Mouse (Mus musculus) layer of hippocampus, adult 2 months (tissue): ENCODE measurements around the gene AI182371. TPM values are rescaled to one million over a fixed set of nuclear protein-coding genes. Genes with fewer than 3 reads are reported as not detected.

Source experiments
- DNase-seq, 2 experiments: peaks; one replicate each; pipeline ENCODE4 v3.0.0; 2022; ENCODE audit warnings: low spot score in 2 of 2
- H3K27ac ChIP-seq: fragments of 200-600 bp; 2 replicates; pipeline ENCODE4 v1.8.1; 2022
- H3K4me3 ChIP-seq: fragments of 200-600 bp; 2 replicates; pipeline ENCODE4 v1.8.1; 2022; ENCODE audit warnings: mild to moderate bottlenecking
- CTCF ChIP-seq: fragments of 200-600 bp; conservative IDR thresholded peaks from 2 replicates; pipeline ENCODE4 v1.8.1; 2022; ENCODE audit warnings: antibody characterized with exemption, mild to moderate bottlenecking, moderate library complexity
- total RNA-seq, 2 experiments: library from RNA; stranded (reverse); gene quantifications; 2 replicates each; pipeline ENCODE4 v1.2.3; 2021

Gene AI182371
- total RNA-seq, 2 experiments from 2014 or later = 0.44 to 0.61 TPM

DNA sequence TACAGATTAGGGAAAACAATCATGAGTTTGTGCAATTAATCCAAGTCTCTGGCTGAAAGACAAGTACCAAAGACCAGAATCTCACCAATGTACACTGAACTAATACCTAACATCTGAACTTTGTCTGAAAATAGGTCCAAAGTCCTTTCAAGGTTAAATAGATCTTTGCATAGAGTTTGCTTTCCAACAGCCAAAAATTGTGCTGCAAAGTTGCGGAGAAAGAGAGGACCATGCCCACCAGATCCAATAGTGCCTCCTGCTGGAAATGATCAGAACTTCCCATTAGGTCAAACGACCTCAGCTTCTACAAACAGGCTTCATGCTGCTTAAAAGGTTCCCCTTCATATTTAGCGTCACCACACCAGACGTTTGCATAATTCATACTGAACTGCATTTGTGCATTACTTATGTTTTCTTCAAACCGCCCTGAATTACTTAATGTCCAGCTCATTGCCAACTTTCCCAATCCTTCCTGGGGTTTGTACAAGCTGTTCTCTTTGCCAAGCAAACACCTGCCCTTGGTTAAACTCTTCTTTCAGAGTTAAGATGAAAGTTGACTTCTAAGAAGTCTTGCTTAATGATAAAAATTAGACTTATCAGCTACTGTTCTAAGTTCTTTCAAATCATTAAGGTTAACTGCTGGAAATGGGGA, 6.8 kb upstream of the AI182371 start:
- H3K4me3 ChIP-seq = no peak overlapping the region
- no peak overlapping the region for H3K27ac ChIP-seq
- no peak for DNase-seq
- TF ChIP-seq CTCF = peak; percentile 75

- DNase-seq = no peak
- Histone ChIP-seq H3K27ac (no peak overlapping the region), H3K4me3 (no peak overlapping the region)
- no peak for TF ChIP-seq CTCF
These were observed 3.5 kb upstream of the AI182371 start for GRCm38 (mm10) chr2:35104843-35105242.

GRCm38 (mm10) chr2:35103558-35103957, 2.2 kb upstream of the AI182371 start:
- no peak for TF ChIP-seq CTCF
- DNase-seq = no peak
- H3K27ac ChIP-seq = no peak overlapping the region
- H3K4me3 ChIP-seq = no peak overlapping the region

DNA sequence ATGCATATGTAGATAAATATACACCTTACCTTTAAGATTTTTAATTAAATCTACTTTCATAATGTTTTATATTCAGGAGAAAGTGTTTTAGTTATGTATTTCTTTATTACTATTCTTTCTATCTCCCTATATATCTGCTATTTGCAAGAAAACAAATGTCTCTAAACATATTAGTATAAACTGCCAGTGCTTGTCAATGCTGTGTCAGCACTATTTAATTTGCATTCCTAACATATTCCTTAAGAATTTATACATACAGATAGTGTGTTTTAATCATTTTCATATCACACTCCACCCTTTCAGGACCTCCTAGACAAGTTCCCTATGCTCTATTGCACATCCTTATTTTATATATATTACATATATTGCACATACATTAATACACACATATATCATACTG, 1.4 kb upstream of the AI182371 start:
- no peak for DNase-seq
- Histone ChIP-seq H3K4me3 (no peak overlapping the region), H3K27ac (no peak overlapping the region)
- no peak for TF ChIP-seq CTCF

DNA sequence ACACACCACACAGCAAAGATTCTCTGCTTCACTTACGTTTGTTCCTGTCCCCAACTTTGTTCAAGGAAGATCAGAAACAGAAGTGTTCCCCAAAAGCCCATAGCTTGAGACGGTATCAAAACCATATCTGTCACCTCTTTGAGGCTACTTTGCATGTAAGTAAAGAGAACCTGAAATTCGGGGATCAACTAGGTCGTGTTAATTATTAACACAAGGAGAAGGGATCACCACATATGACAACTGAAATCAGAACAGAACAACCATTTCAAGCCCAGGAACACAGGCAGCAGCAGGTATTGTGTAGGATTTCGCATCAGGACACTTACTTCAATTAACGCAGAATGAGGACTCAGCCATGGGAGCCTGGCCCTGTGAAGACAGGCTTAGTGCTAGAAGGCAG, 814 bp downstream of the AI182371 start:
- no peak for DNase-seq
- no peak overlapping the region for H3K27ac ChIP-seq
- no peak overlapping the region for H3K4me3 ChIP-seq
- TF ChIP-seq CTCF = no peak

DNA sequence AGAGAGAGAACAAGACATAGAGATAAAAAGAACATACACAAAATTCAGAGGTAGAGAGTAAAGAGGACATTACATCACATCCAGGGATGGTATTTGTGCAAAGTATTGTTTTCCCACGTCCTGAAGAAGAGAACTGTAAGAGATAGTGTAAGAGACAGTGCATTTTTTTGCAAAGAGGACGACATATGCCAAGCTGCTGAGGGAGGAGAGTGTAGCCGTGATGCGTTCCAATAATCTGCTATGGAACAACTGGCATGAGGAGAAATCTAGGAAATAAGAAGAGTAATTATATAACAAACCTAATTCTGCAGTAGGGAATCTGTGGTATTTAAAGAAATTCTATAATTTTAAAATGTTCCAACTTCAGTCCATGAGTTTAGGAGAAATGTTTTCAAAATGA, 13.9 kb downstream of the AI182371 start:
- H3K27ac ChIP-seq = no peak overlapping the region
- peak in 1 of 2 experiments; percentile 53 for DNase-seq
- no peak for TF ChIP-seq CTCF

DNA sequence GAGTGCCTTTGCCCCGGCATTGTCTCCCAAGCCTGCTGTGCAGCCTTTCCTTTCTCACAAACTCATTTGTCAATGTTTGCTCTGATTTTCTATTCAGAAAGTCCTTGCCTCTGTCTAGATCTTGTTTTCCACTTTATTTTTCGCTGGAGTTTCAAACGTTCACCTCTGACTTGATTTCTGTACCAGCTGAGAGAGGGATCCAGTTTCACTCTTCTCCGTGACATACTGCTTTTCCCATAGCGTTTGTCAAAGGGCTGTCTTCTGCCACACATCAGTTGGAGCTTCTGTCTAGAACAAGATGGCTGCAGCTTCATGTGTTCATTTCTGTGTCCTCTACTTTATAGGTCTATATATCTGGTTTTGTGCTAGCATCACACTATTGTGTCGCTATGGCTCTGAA, 22.2 kb downstream of the AI182371 start:
- no peak for TF ChIP-seq CTCF
- Histone ChIP-seq H3K4me3 (no peak overlapping the region), H3K27ac (no peak overlapping the region)
- no peak for DNase-seq

More for the DNA sequence above, 13.9 kb downstream of the AI182371 start:
- H3K4me3 ChIP-seq = no peak overlapping the region

DNA sequence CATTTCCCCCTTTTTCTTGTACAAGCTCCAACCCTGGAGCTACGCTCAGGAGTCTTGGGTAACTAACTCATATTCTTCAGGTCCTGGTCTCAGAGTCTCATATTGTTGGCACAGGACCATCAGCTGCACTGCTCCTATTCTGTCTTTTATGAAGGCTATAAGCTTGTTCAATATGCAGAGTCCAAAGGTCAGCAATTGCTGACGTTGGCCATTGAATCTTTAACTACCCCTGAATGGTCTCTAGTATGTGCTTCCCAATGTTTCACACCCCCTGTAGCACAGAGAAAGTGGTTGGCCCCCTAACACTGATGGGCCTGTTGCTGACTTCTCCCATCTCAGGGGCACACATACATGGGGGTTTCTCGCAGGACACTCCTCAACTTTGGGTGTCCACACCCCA, 27.0 kb downstream of the AI182371 start:
- no peak overlapping the region for H3K4me3 ChIP-seq
- DNase-seq = no peak
- no peak for TF ChIP-seq CTCF
- H3K27ac ChIP-seq = no peak overlapping the region

GRCm38 (mm10) chr2:35072547-35072946, 28.8 kb downstream of the AI182371 start:
- TF ChIP-seq CTCF = no peak
- no peak overlapping the region for H3K27ac ChIP-seq
- H3K4me3 ChIP-seq = no peak overlapping the region
- DNase-seq = no peak

- Histone ChIP-seq H3K27ac (no peak overlapping the region), H3K4me3 (no peak overlapping the region)
- no peak for DNase-seq
- TF ChIP-seq CTCF = no peak
These were observed 31.1 kb downstream of the AI182371 start for GRCm38 (mm10) chr2:35070275-35070674.

DNA sequence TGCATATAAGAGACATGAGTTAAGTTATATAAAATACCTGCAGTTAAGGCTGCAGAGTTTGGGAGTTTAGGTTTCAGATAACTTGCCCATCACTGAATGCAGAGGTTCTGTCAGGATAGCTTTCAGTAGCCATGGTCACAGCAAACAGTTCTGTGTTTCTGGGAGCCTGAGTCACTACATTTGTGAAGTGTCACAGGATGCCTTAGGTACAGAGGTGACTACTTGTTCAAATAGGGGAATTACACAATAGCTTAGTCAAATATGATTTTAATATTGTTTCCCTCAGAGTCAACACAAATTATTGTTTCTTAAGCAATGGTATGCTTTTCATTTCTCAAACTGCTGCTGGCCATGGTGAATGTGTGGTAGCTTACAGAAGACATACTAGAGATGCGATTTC, 32.2 kb downstream of the AI182371 start:
- no peak overlapping the region for H3K4me3 ChIP-seq
- DNase-seq = no peak
- no peak for TF ChIP-seq CTCF
- H3K27ac ChIP-seq = no peak overlapping the region

DNA sequence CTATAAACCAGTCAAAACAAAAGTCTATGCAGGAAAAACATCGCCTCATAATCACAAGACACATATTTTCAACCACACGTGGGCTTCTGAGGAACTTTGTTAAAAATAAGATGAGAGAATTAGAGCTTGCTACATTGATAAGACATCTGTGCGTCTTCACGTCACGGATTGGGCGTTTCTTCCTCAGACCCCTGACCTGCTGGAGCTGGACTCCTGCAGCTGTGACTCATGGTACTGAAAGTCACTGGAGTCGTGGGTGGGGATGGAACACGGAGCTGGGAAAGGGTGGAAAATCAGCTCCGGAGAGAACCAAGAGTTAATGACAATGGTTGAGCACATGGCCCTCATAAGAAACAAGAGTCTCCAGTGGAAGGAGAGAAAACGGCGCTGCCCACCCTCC, 34.2 kb downstream of the AI182371 start:
- H3K4me3 ChIP-seq = no peak overlapping the region
- H3K27ac ChIP-seq = no peak overlapping the region
- TF ChIP-seq CTCF = no peak
- DNase-seq = no peak

DNA sequence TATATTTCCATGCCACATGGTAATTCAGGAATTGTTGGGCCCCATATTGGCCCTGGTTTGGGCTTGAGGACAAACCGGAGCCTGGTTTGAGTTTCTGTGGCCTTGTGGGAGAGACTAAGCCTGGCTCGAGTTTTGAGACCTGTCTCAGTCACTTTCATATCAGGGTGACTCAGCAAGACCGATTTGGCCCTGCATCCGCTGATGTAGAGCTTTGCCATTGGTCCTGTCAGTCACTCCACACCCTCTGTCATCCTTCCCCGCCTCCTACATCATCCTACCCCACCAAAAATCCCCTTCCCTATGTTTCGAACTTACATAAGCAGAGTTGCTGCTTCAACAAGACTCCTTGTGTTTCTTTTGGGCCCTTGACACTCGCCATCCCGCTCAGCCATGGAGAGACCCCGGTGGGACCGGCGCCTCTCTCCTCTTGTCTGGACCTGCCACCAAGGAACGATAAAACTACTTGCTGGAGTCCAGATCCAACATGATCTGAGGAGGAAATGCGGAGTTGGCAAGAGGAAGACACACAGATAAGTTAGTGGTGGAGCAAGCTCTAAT, 34.7 kb downstream of the AI182371 start:
- TF ChIP-seq CTCF = no peak
- DNase-seq = no peak
- H3K4me3 ChIP-seq = no peak overlapping the region
- no peak overlapping the region for H3K27ac ChIP-seq

DNA sequence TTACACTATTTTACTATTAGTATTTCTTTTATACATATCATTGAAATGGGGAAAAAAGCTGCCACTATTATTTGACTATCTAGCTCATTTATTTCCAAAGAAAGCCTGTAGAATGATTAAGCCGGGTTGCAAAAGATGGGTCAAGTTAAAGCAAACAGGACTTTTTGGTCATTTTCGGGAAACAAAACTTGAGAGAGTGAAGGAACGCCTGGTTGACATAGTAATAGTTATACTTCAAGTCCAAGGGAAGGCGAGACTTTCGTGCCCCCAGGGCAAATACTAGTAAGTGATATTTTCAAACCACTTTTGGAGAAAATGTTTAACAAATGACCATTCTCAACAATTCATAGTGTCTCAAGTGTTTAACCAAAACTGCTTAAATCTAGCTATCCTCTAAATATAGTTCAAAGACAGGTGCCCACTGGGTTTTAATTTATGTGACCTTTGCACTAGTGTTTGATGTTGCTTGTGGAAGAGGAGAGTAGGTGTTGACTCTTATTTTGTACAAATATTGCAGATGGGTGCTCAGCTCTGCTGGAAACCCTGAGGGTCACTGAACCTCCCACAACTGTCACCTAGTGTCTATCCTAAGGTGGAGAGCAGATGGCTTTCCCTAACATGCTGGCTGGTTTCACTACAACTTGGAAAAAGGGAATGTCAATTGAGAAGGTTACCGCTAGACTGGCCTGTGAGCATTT, 37.9 kb downstream of the AI182371 start:
- DNase-seq = no peak
- Histone ChIP-seq H3K27ac (no peak overlapping the region), H3K4me3 (no peak overlapping the region)
- TF ChIP-seq CTCF = no peak
